Comparison of ENCODE assay signal across 8 mouse cellular contexts in the genomic region with DNA sequence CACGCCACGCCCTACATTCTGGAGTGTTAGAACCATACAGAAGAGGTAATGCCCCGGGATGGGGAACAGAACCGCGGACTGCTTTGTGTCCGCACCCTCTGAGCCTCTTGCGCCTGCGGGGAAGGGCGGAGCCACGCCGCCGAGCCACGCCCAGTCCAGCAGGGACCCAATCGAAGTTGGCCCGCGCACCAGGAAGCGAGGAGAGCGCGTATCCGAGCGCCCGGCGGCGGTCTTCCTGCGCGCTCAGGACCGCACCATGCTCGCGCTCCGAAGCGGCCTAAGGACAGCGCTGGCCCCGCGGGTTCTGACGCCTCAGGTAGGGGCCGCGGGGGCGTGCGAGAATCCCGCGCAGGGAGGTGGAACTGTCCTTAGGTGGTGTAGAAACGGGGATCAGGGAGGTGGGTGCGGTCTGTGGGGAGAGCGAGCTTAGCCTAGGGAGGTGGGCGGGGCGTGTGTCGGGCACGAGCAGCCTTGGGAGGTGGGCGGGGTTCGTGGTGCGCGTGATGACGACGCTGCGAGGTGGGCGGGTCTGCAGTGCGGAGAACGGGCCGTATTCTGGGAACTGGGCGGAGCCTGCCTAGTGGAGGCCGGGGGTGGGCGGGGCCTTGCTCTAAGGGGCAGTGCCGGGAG. TPM values are rescaled to one million over a fixed set of nuclear protein-coding genes. Genes with fewer than 3 reads are reported as not detected.
DNase-seq lines count a peak whose midpoint lies in the region; ATAC-seq and TF ChIP-seq lines count a peak whose summit lies in the region.

Gene Nipsnap3b, plus strand, starts transcription at position 149 of the 630 bp plus-strand sequence.

- peaks cover 25% of the 10 kb centered on the region for H3K36me3 ChIP-seq in hindbrain, embryonic 13.5 days

- CTCF ChIA-PET in Patski (lab: Charles Lee) = interaction anchor here (1.5 kb wide), 1 partner anchor 12 kb away, joined by 5 read pairs; no protein-coding TSS in a partner anchor

- peaks cover 8% of the 10 kb centered on the region; the same call in 1 of the 2 replicates for H3K9me3 ChIP-seq in hindbrain, embryonic 13.5 days

- POLR2A ChIA-PET in Patski (lab: Charles Lee) = no interaction called here

- peaks cover 5% of the 10 kb centered on the region for H3K4me1 ChIP-seq in hindbrain, embryonic 13.5 days (replicated peaks)

- WGBS in hindbrain, embryonic 13.5 days = under 1% methylated on average over 63 of the region's 63 CpGs

- TF ChIP-seq CTCF in Patski (IDR thresholded peaks at IDR 0.05) = no peak

- in situ Hi-C loops in Patski (cut with MboI; ENCODE audit: low pct_unique_long_range_greater_than_20kb) = loop anchor here (25.0 kb wide), 1 partner anchor 550 kb away; no protein-coding TSS in a partner anchor

- peak within 1 kb of the TSS; percentile 71 for H3K4me3 ChIP-seq in hindbrain, embryonic 13.5 days

- H3K9ac ChIP-seq in hindbrain, embryonic 13.5 days = peak within 1 kb of the TSS; percentile 78

- H3K4me2 ChIP-seq in hindbrain, embryonic 13.5 days = peak within 1 kb of the TSS; percentile 64

- H3K27ac ChIP-seq in hindbrain, embryonic 13.5 days = peak within 1 kb of the TSS; percentile 92

- peak; percentile 98 for ATAC-seq in Patski
- peak; percentile 94 for ATAC-seq in hindbrain, embryonic 13.5 days (ENCODE audit: low FRiP score)

- peak; percentile 70 for DNase-seq in Patski (ENCODE audit: low read depth, low spot score)
- peak; percentile 98 to 99 for DNase-seq in cerebellum, postnatal 14 days
- peak; percentile 90 to 93 for DNase-seq in frontal cortex, postnatal 14 days (ENCODE audit: low spot score in 2 of 2)
- peak; percentile 87 to 97 for DNase-seq in layer of hippocampus, postnatal 25 days (ENCODE audit: extremely low spot score in 1 of 2, low spot score in 1 of 2)
- DNase-seq in lung, postnatal 25 days (ENCODE audit: low spot score) = peak; percentile 96
- peak; percentile 98 for DNase-seq in retina, embryonic 14.5 days (ENCODE audit: low spot score)
- DNase-seq in thymus, postnatal 4 days = peak; percentile 99

- peaks cover 6% of the 10 kb centered on the region for H3K27me3 ChIP-seq in Patski
- no peaks in the 10 kb centered on the region for H3K27me3 ChIP-seq in hindbrain, embryonic 13.5 days

RNA-seq across cellular contexts. Expression of gene Nipsnap3b, which starts in this region (rescaled TPM):
- polyA plus RNA-seq in Patski (2021) = 30.7 TPM
- 172 and 173 TPM in 2 replicates for polyA plus RNA-seq in hindbrain, embryonic 13.5 days (2015; fragmentation: Nextera tagmentation; extraction: Ambion mirVana)
- total RNA-seq in layer of hippocampus, postnatal 25 days (2021) = 10 to 100 TPM; 14.4 to 17.6 TPM

Comparison
In these comparisons a context has a peak if more than half of its experiments do, and no peak if none do; other contexts are left out.
1. Peak in every context shown above with its lines: DNase-seq, ATAC-seq, H3K4me3 ChIP-seq and H3K27ac ChIP-seq.